ENCODE assay signal across 21 mouse cellular contexts in the genomic region with DNA sequence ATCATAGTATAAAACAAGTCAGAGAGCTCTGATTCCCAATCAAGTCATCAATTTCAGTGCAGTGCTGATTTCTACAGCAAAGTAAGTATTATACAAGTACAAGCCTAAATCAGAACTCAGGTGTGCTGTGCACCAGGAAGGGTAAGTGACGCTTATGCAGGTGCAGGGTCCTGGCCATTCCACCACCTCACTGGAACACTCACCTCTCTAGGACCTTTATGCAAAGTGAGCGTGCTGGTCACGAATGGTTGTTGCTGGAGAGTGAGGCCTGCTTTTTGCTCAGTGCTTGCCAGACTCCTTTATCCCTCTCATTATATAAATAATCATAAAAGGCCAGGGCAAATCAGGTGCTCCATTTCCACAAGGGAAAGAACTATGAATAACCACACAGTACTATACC. TPM values are rescaled to one million over a fixed set of nuclear protein-coding genes. Genes with fewer than 3 reads are reported as not detected.
DNase-seq lines count a peak whose midpoint lies in the region; ATAC-seq and TF ChIP-seq lines count a peak whose summit lies in the region.
"Had no signal": no experiment of that assay in that cellular context is flagged by ENCODE, and none has a peak within 500 bp of the region (broad histone marks: within the 10 kb centered on the region; RNA-seq: fewer than 3 reads in every experiment).

No protein-coding gene starts in this region.

- no peak for TF ChIP-seq RAD21 in CH12.LX (IDR thresholded peaks at IDR 0.05; ENCODE audit: low read depth, low read length)

- peak; percentile 86 for DNase-seq in heart, adult 11 months
- DNase-seq in heart, embryonic 10.5 days (ENCODE audit: low spot score) = no peak
- DNase-seq in CH12.LX (ENCODE audit: extremely low read depth) = no peak
- DNase-seq in layer of hippocampus, postnatal 10 days (ENCODE audit: low spot score in 2 of 2) = no peak
- DNase-seq: adrenal gland, postnatal 10 days; cerebellum, adult 11 months; cerebellum, adult 8-10 months; cerebellum, postnatal 14 days; gastrocnemius, postnatal 25 days; heart, postnatal 14 days; kidney, adult 2 months had no signal

- peaks cover 46% of the 10 kb centered on the region for H3K4me1 ChIP-seq in heart, embryonic 10.5 days
- peaks cover 78% of the 10 kb centered on the region for H3K4me1 ChIP-seq in megakaryocyte, embryonic 14.5 days
- peaks cover 8 to 60% of the 10 kb centered on the region in 2 experiments; a peak in 3 of 4 replicates for H3K4me1 ChIP-seq in CH12.LX (ENCODE audit: control insufficient read depth in 1 of 2, insufficient read depth in 2 of 2)
- H3K4me1 ChIP-seq in embryonic facial prominence, embryonic 12.5 days = peaks cover 34% of the 10 kb centered on the region

- no peak for TF ChIP-seq POLR2A in CH12.LX (IDR thresholded peaks at IDR 0.05; ENCODE audit: low read depth, low read length)

- H3K27me3 ChIP-seq in heart, embryonic 10.5 days (ENCODE audit: insufficient read depth, poor library complexity, severe bottlenecking) = no peaks in the 10 kb centered on the region
- no peaks in the 10 kb centered on the region for H3K27me3 ChIP-seq in megakaryocyte, embryonic 14.5 days (replicated peaks)
- H3K27me3 ChIP-seq in CH12.LX (replicated peaks) = no peaks in the 10 kb centered on the region
- no peaks in the 10 kb centered on the region for H3K27me3 ChIP-seq in embryonic facial prominence, embryonic 12.5 days
- H3K27me3 ChIP-seq: heart, embryonic 12.5 days; hindbrain, embryonic 15.5 days had no signal

- in situ Hi-C loops in CH12.LX (cut with MboI; ENCODE audit: low pct_ligation_motif_present, low pct_unique_long_range_greater_than_20kb, low sequenced_read_pairs) = no loop called here

- TF ChIP-seq CTCF in CH12.LX (conservative IDR thresholded peaks at IDR 0.05 in 1 of 2, IDR thresholded peaks at IDR 0.05 in 1 of 2; ENCODE audit: low read depth in 2 of 2, low read length in 2 of 2) = no peak

- H3K9me3 ChIP-seq in heart, embryonic 10.5 days = no peaks in the 10 kb centered on the region
- H3K9me3 ChIP-seq in megakaryocyte, embryonic 14.5 days = no peaks in the 10 kb centered on the region
- H3K9me3 ChIP-seq in CH12.LX (replicated peaks; ENCODE audit: low read length) = no peaks in the 10 kb centered on the region
- no peaks in the 10 kb centered on the region for H3K9me3 ChIP-seq in embryonic facial prominence, embryonic 12.5 days
- H3K9me3 ChIP-seq: forebrain, embryonic 10.5 days; heart, embryonic 12.5 days; hindbrain, embryonic 10.5 days; hindbrain, embryonic 15.5 days had no signal

- peak overlapping the region; percentile 37; the same call in 1 of the 2 replicates for H3K9ac ChIP-seq in CH12.LX (ENCODE audit: insufficient read depth, low read depth)
- peak overlapping the region; percentile 24; the same call in 1 of the 2 replicates for H3K9ac ChIP-seq in embryonic facial prominence, embryonic 12.5 days
- H3K9ac ChIP-seq: heart, embryonic 12.5 days had no signal

- H3K4me2 ChIP-seq in CH12.LX (ENCODE audit: insufficient read depth, low read depth, poor library complexity, severe bottlenecking) = peak overlapping the region; percentile 96; the same call in 1 of the 2 replicates
- no peak overlapping the region for H3K4me2 ChIP-seq in embryonic facial prominence, embryonic 12.5 days (replicated peaks)
- H3K4me2 ChIP-seq: heart, embryonic 12.5 days had no signal

- dilution Hi-C loops in CH12.LX (cut with MboI; ENCODE audit: extremely low pct_ligation_motif_present, extremely low pct_unique_long_range_greater_than_20kb, low sequenced_read_pairs) = no loop called here

- H3K36me3 ChIP-seq in heart, embryonic 10.5 days = peaks cover 33% of the 10 kb centered on the region
- peaks cover 40% of the 10 kb centered on the region for H3K36me3 ChIP-seq in megakaryocyte, embryonic 14.5 days (replicated peaks; ENCODE audit: low read length)
- peaks cover 9 to 56% of the 10 kb centered on the region in 2 experiments for H3K36me3 ChIP-seq in CH12.LX (replicated peaks in 1 of 2; ENCODE audit: control insufficient read depth in 1 of 2, insufficient read depth in 1 of 2, low read length in 1 of 2)
- H3K36me3 ChIP-seq in embryonic facial prominence, embryonic 12.5 days = peaks cover 12% of the 10 kb centered on the region

- no peak for ATAC-seq in megakaryocyte, adult 5-6 weeks (ENCODE audit: poor library complexity, severe bottlenecking)
- no peak for ATAC-seq in embryonic facial prominence, embryonic 12.5 days (ENCODE audit: insufficient number of reproducible peaks, insufficient read depth, low FRiP score, low TSS enrichment)
- ATAC-seq: forebrain, embryonic 16.5 days; intestine, embryonic 16.5 days had no signal

- TF ChIP-seq EP300 in CH12.LX (IDR thresholded peaks at IDR 0.05; ENCODE audit: low read length) = no peak

- WGBS in heart, embryonic 10.5 days = 91% methylated on average over 3 of the region's 3 CpGs
- 83% methylated on average over 3 of the region's 3 CpGs for WGBS in embryonic facial prominence, embryonic 12.5 days

- H3K79me2 ChIP-seq in CH12.LX (replicated peaks; ENCODE audit: control insufficient read depth, extremely low read depth, insufficient read depth, poor library complexity, severe bottlenecking) = peaks cover 83% of the 10 kb centered on the region

- H3K4me3 ChIP-seq in heart, embryonic 10.5 days = no peak overlapping the region
- peak overlapping the region; percentile 48 for H3K4me3 ChIP-seq in megakaryocyte, embryonic 14.5 days (replicated peaks)
- no peak overlapping the region for H3K4me3 ChIP-seq in CH12.LX (replicated peaks in 1 of 3; ENCODE audit: low read depth in 2 of 3, low read length in 2 of 3, poor library complexity in 1 of 3)
- H3K4me3 ChIP-seq in embryonic facial prominence, embryonic 12.5 days = no peak overlapping the region
- H3K4me3 ChIP-seq: erythroblast, embryonic 14.5 days; heart, embryonic 12.5 days; hindbrain, embryonic 10.5 days; hindbrain, embryonic 15.5 days had no signal

- H3K27ac ChIP-seq in heart, embryonic 10.5 days = no peak overlapping the region
- no peak overlapping the region for H3K27ac ChIP-seq in CH12.LX (ENCODE audit: insufficient read depth, low read depth)
- H3K27ac ChIP-seq in embryonic facial prominence, embryonic 12.5 days = no peak overlapping the region
- H3K27ac ChIP-seq: forebrain, embryonic 10.5 days; hindbrain, embryonic 10.5 days; hindbrain, embryonic 15.5 days had no signal

RNA-seq across cellular contexts. Expression of gene Chchd1, which starts 2.4 kb away (rescaled TPM):
- 224 and 232 TPM in 2 replicates for polyA plus RNA-seq in heart, embryonic 10.5 days (2016; fragmentation: Nextera tagmentation; extraction: Ambion mirVana)
- 4.5 and 7.2 TPM in 2 replicates for polyA plus RNA-seq in megakaryocyte, embryonic 14.5 days (2012; ENCODE audit: insufficient read depth, low replicate concordance)
- 94.2 and 107 TPM in 2 replicates for total RNA-seq in megakaryocyte, adult 5-6 weeks (2015)
- total RNA-seq in megakaryocyte, adult 5-6 weeks (2017) = 86.5 and 86.8 TPM in 2 replicates
- total RNA-seq in CH12.LX (2012; rRNA removed) (184 and 191 TPM in 2 replicates), CH12.LX (2014; rRNA removed) (391 and 402 TPM in 2 replicates)
- polyA plus RNA-seq in CH12.LX (2012; ENCODE audit: insufficient read length, low read depth) = 157 and 166 TPM in 2 replicates
- 233 and 238 TPM in 2 replicates for polyA plus RNA-seq in embryonic facial prominence, embryonic 12.5 days (2016; fragmentation: Nextera tagmentation; extraction: Ambion mirVana)
- 10 to 100 TPM; 57.7 to 61.3 TPM for total RNA-seq in layer of hippocampus, postnatal 10 days (2021)

RNA-seq across cellular contexts. Expression of gene Fut11, which starts 5.6 kb away (rescaled TPM):
- polyA plus RNA-seq in heart, embryonic 10.5 days (2016; fragmentation: Nextera tagmentation; extraction: Ambion mirVana) = 18.4 and 19.5 TPM in 2 replicates
- 8.5 and 13.9 TPM in 2 replicates for polyA plus RNA-seq in megakaryocyte, embryonic 14.5 days (2012; ENCODE audit: insufficient read depth, low replicate concordance)
- total RNA-seq in megakaryocyte, adult 5-6 weeks (2015) = 9.1 and 12.5 TPM in 2 replicates
- 4.9 and 6.5 TPM in 2 replicates for total RNA-seq in megakaryocyte, adult 5-6 weeks (2017)
- 2.6 and 2.9 TPM in 2 replicates for total RNA-seq in CH12.LX (2012; rRNA removed)
- 3.5 and 3.7 TPM in 2 replicates for total RNA-seq in CH12.LX (2014; rRNA removed)
- polyA plus RNA-seq in CH12.LX (2012; ENCODE audit: insufficient read length, low read depth) = 3.8 and 4.0 TPM in 2 replicates
- polyA plus RNA-seq in embryonic facial prominence, embryonic 12.5 days (2016; fragmentation: Nextera tagmentation; extraction: Ambion mirVana) = 27.4 and 29.3 TPM in 2 replicates
- 10 to 100 TPM; 19.5 TPM for total RNA-seq in layer of hippocampus, postnatal 10 days (2021)

RNA-seq across cellular contexts. Expression of gene Zswim8, which starts 7.0 kb away (rescaled TPM):
- 25.9 and 33.1 TPM in 2 replicates for polyA plus RNA-seq in heart, embryonic 10.5 days (2016; fragmentation: Nextera tagmentation; extraction: Ambion mirVana)
- polyA plus RNA-seq in megakaryocyte, embryonic 14.5 days (2012; ENCODE audit: insufficient read depth, low replicate concordance) = 73.4 and 150 TPM in 2 replicates
- total RNA-seq in megakaryocyte, adult 5-6 weeks (2015) = 33.2 and 39.3 TPM in 2 replicates
- 26.5 and 33.3 TPM in 2 replicates for total RNA-seq in megakaryocyte, adult 5-6 weeks (2017)
- 22.6 and 22.8 TPM in 2 replicates for total RNA-seq in CH12.LX (2012; rRNA removed)
- total RNA-seq in CH12.LX (2014; rRNA removed) = 8.7 and 9.5 TPM in 2 replicates
- 33.9 and 39.6 TPM in 2 replicates for polyA plus RNA-seq in CH12.LX (2012; ENCODE audit: insufficient read length, low read depth)
- polyA plus RNA-seq in embryonic facial prominence, embryonic 12.5 days (2016; fragmentation: Nextera tagmentation; extraction: Ambion mirVana) = 45.8 and 49.1 TPM in 2 replicates
- 100 to 1,000 TPM; 132 to 152 TPM for total RNA-seq in layer of hippocampus, postnatal 10 days (2021)

RNA-seq across cellular contexts. Expression of gene Sec24c, which starts 26.3 kb away (rescaled TPM):
- 101 and 113 TPM in 2 replicates for polyA plus RNA-seq in heart, embryonic 10.5 days (2016; fragmentation: Nextera tagmentation; extraction: Ambion mirVana)
- 49.1 and 52.5 TPM in 2 replicates for polyA plus RNA-seq in megakaryocyte, embryonic 14.5 days (2012; ENCODE audit: insufficient read depth, low replicate concordance)
- total RNA-seq in megakaryocyte, adult 5-6 weeks (2015) = 34.2 and 48.4 TPM in 2 replicates
- 69.7 and 90.0 TPM in 2 replicates for total RNA-seq in megakaryocyte, adult 5-6 weeks (2017)
- total RNA-seq in CH12.LX (2012; rRNA removed) (95.9 and 103 TPM in 2 replicates), CH12.LX (2014; rRNA removed) (51.2 and 57.0 TPM in 2 replicates)
- polyA plus RNA-seq in CH12.LX (2012; ENCODE audit: insufficient read length, low read depth) = 107 and 122 TPM in 2 replicates
- polyA plus RNA-seq in embryonic facial prominence, embryonic 12.5 days (2016; fragmentation: Nextera tagmentation; extraction: Ambion mirVana) = 97.3 and 100 TPM in 2 replicates
- total RNA-seq in layer of hippocampus, postnatal 10 days (2021) = 100 to 1,000 TPM; 108 to 109 TPM

RNA-seq across cellular contexts. Expression of gene Synpo2l, which starts 32.2 kb away (rescaled TPM):
- 87.0 and 172 TPM in 2 replicates for polyA plus RNA-seq in heart, embryonic 10.5 days (2016; fragmentation: Nextera tagmentation; extraction: Ambion mirVana)
- polyA plus RNA-seq in megakaryocyte, embryonic 14.5 days (2012; ENCODE audit: insufficient read depth, low replicate concordance) = 0.23 and 0.74 TPM in 2 replicates
- 0.07 TPM in 1 of 2 replicates, not detected in the other for total RNA-seq in megakaryocyte, adult 5-6 weeks (2015)
- total RNA-seq in megakaryocyte, adult 5-6 weeks (2017) = not detected in 2 replicates
- total RNA-seq in CH12.LX (2012; rRNA removed) (0.04 TPM in 2 replicates), CH12.LX (2014; rRNA removed) (not detected in 2 replicates)
- polyA plus RNA-seq in CH12.LX (2012; ENCODE audit: insufficient read length, low read depth) = 0.13 and 0.26 TPM in 2 replicates
- 6.7 and 8.6 TPM in 2 replicates for polyA plus RNA-seq in embryonic facial prominence, embryonic 12.5 days (2016; fragmentation: Nextera tagmentation; extraction: Ambion mirVana)
- total RNA-seq in layer of hippocampus, postnatal 10 days (2021) = under 1 TPM; 0.21 to 0.29 TPM
- polyA plus RNA-seq: erythroblast, embryonic 14.5 days had no signal

Comparison
In these comparisons a context has a peak if more than half of its experiments do, and no peak if none do; other contexts are left out.
1. RNA of gene Chchd1, which starts 2.4 kb away (polyA plus RNA-seq): 233 to 238 TPM in embryonic facial prominence, embryonic 12.5 days, 224 to 232 TPM in heart, embryonic 10.5 days and 157 to 166 TPM in CH12.LX; 4.5 to 7.2 TPM in megakaryocyte, embryonic 14.5 days; every median in the first group is over 10 times any median in the second.